Mouse (Mus musculus) liver, embryonic 14.5 days (tissue): ENCODE measurements around the gene Rnf149. TPM values are rescaled to one million over a fixed set of nuclear protein-coding genes. Genes with fewer than 3 reads are reported as not detected.

Source experiments
- ATAC-seq: fragments of 200-750 bp; cut with Nextera tagmentation; 2 replicates; pipeline ENCODE4 v1.8.0; 2017; ENCODE audit warnings: moderate number of reproducible peaks, mild to moderate bottlenecking, moderate library complexity; ENCODE audit not compliant: insufficient read depth
- DNase-seq, 3 experiments: peaks; one replicate each; pipeline ENCODE4 v3.0.0-alpha.2; 2012 to 2013; ENCODE audit warnings: low read depth in 3 of 3, low spot score in 3 of 3
- H3K27ac ChIP-seq: fragments of 300-500 bp; sonication (generic); 2 replicates; pipeline ENCODE4 v1.5.1; 2014; ENCODE audit warnings: moderate library complexity, mild to moderate bottlenecking, control low read depth, inconsistent platforms
- H3K27me3 ChIP-seq: fragments of 300-500 bp; sonication (generic); 2 replicates; pipeline ENCODE4 v1.6.1; 2014; ENCODE audit warnings: mild to moderate bottlenecking, low read length, moderate library complexity; ENCODE audit not compliant: control insufficient read depth, insufficient read depth
- H3K36me3 ChIP-seq: fragments of 300-500 bp; sonication (generic); replicated peaks from 2 replicates; pipeline ENCODE4 v1.6.1; 2014; ENCODE audit warnings: low read depth; ENCODE audit not compliant: control insufficient read depth, insufficient read depth
- H3K4me1 ChIP-seq, 2 experiments: fragments of 200-500 bp in 1 of 2; fragments of 300-500 bp in 1 of 2; sonication (generic) in 1 of 2; replicated peaks; 2 replicates each; pipeline ENCODE4 v1.6.1; 2012 to 2014; ENCODE audit warnings: antibody characterized with exemption in 1 of 2, inconsistent platforms in 1 of 2, low read length in 1 of 2; ENCODE audit not compliant: control insufficient read depth in 2 of 2, insufficient read depth in 2 of 2
- H3K4me2 ChIP-seq: fragments of 300-500 bp; sonication (generic); 2 replicates; pipeline ENCODE4 v1.6.1; 2014; ENCODE audit warnings: low read depth, mild to moderate bottlenecking, control low read depth, moderate library complexity
- H3K4me3 ChIP-seq, 2 experiments: fragments of 200-500 bp in 1 of 2; fragments of 300-500 bp in 1 of 2; sonication (generic) in 1 of 2; 2 replicates each; pipeline ENCODE4 v1.5.1; 2012 to 2014; ENCODE audit warnings: low read depth in 2 of 2, low read length in 2 of 2, mild to moderate bottlenecking in 2 of 2, control low read depth in 1 of 2, inconsistent platforms in 1 of 2, moderate library complexity in 1 of 2; ENCODE audit not compliant: insufficient read depth in 1 of 2
- H3K9ac ChIP-seq: fragments of 300-500 bp; sonication (generic); replicated peaks from 2 replicates; pipeline ENCODE4 v1.6.1; 2014; ENCODE audit warnings: mild to moderate bottlenecking, control low read depth, moderate library complexity
- H3K9me3 ChIP-seq: fragments of 300-500 bp; sonication (generic); 2 replicates; pipeline ENCODE4 v1.6.1; 2016; ENCODE audit warnings: low read length, mixed read lengths; ENCODE audit not compliant: control insufficient read depth
- CTCF ChIP-seq: IDR thresholded peaks from 2 replicates; pipeline ENCODE4 v1.5.1; 2016; ENCODE audit warnings: antibody characterized with exemption, low read depth, control low read depth
- EP300 ChIP-seq: IDR thresholded peaks from 2 replicates; pipeline ENCODE4 v1.6.1; 2016; ENCODE audit warnings: antibody characterized with exemption, low read depth
- WGBS: fragments of 180-500 bp; shearing (Covaris S2); extraction: QIAGEN DNeasy Blood & Tissue Kit; methylation state at CpG from one replicate; pipeline ENCODE4 v1.1.7; 2014; ENCODE audit not compliant: insufficient replicate concordance; 5-methylcytosine and 5-hydroxymethylcytosine counted together
- polyA plus RNA-seq, 2 experiments: library from polyadenylated mRNA; depleted of rRNA in 1 of 2; stranded (reverse) in 1 of 2; unstranded in 1 of 2; fragments of >200 nt; fragmentation: Nextera tagmentation in 1 of 2; extraction: Ambion mirVana in 1 of 2; gene quantifications; 2 replicates each; pipeline versions ENCODE4 v1.2.1 to v1.2.3; 2012 to 2014

The Rnf149 gene
- polyA plus RNA-seq, 2 experiments: 12.1 to 15.4 TPM

- no peak overlapping the region for H3K27ac ChIP-seq
- ATAC-seq: no peak
- H3K27me3 ChIP-seq: no peaks in the 10 kb centered on the region
- WGBS: 75% methylated on average over 9 of the region's 9 CpGs
- TF ChIP-seq EP300 (no peak), CTCF (no peak)
- H3K9me3 ChIP-seq: no peaks in the 10 kb centered on the region
- peaks cover 11% of the 10 kb centered on the region for H3K36me3 ChIP-seq
- no peak overlapping the region for H3K4me2 ChIP-seq
- H3K9ac ChIP-seq: no peak overlapping the region
- H3K4me3 ChIP-seq: no peak overlapping the region
- DNase-seq: no peak
- H3K4me1 ChIP-seq: no peaks in the 10 kb centered on the region
These were observed 21.4 kb downstream of the Rnf149 start for GRCm38 (mm10) chr1:39555556-39556415.

- peaks cover 27% of the 10 kb centered on the region for H3K36me3 ChIP-seq
- H3K9me3 ChIP-seq: no peaks in the 10 kb centered on the region
- no peak overlapping the region for H3K4me3 ChIP-seq
- WGBS: 86% methylated on average over 2 of the region's 2 CpGs
- ATAC-seq (no peak), DNase-seq (no peak)
- no peak overlapping the region for H3K27ac ChIP-seq
- H3K4me2 ChIP-seq: no peak overlapping the region
- H3K27me3 ChIP-seq: no peaks in the 10 kb centered on the region
- TF ChIP-seq CTCF (no peak), EP300 (no peak)
- H3K4me1 ChIP-seq: no peaks in the 10 kb centered on the region
- H3K9ac ChIP-seq: no peak overlapping the region
These were observed 27.4 kb downstream of the Rnf149 start for GRCm38 (mm10) chr1:39549831-39550230.

- no peak; the same call in 1 of the 2 replicates for TF ChIP-seq CTCF
- TF ChIP-seq EP300: no peak
- H3K4me1 ChIP-seq: no peaks in the 10 kb centered on the region
- no peak for DNase-seq
- no peak overlapping the region for H3K4me3 ChIP-seq
- peaks cover 29% of the 10 kb centered on the region for H3K36me3 ChIP-seq
- no peaks in the 10 kb centered on the region for H3K27me3 ChIP-seq
- 54% methylated on average over 2 of the region's 2 CpGs for WGBS
- no peak for ATAC-seq
- H3K9me3 ChIP-seq: no peaks in the 10 kb centered on the region
- no peak overlapping the region for H3K27ac ChIP-seq
- H3K9ac ChIP-seq: no peak overlapping the region
- H3K4me2 ChIP-seq: no peak overlapping the region
These were observed 30.0 kb downstream of the Rnf149 start for GRCm38 (mm10) chr1:39547238-39547637.

GRCm38 (mm10) chr1:39546160-39546866 lies 30.9 kb downstream of the Rnf149 start:
- 83% methylated on average over 6 of the region's 6 CpGs for WGBS
- Histone ChIP-seq H3K4me3 (no peak overlapping the region), H3K9ac (no peak overlapping the region), H3K9me3 (no peaks in the 10 kb centered on the region), H3K36me3 (peaks cover 29% of the 10 kb centered on the region), H3K4me2 (no peak overlapping the region), H3K4me1 (no peaks in the 10 kb centered on the region), H3K27me3 (no peaks in the 10 kb centered on the region), H3K27ac (no peak overlapping the region)
- DNase-seq (no peak), ATAC-seq (no peak)
- TF ChIP-seq CTCF (no peak), EP300 (no peak)

GRCm38 (mm10) chr1:39545589-39545988 lies 31.6 kb downstream of the Rnf149 start:
- no peak overlapping the region for H3K4me2 ChIP-seq
- H3K9ac ChIP-seq: no peak overlapping the region
- H3K27ac ChIP-seq: no peak overlapping the region
- 76% methylated on average over 7 of the region's 7 CpGs for WGBS
- H3K36me3 ChIP-seq: peaks cover 31% of the 10 kb centered on the region
- H3K9me3 ChIP-seq: no peaks in the 10 kb centered on the region
- H3K27me3 ChIP-seq: no peaks in the 10 kb centered on the region
- no peak for ATAC-seq
- no peak for DNase-seq
- TF ChIP-seq EP300: no peak
- H3K4me1 ChIP-seq: no peaks in the 10 kb centered on the region
- H3K4me3 ChIP-seq: no peak overlapping the region
